Mouse (Mus musculus): ENCODE results near the gene Arl6.

- TF ChIP-seq CTCF (conservative IDR thresholded peaks at IDR 0.05 in 1 of 2, IDR thresholded peaks at IDR 0.05 in 1 of 2; ENCODE audit: low read depth in 2 of 2, low read length in 2 of 2) (no peak), NELFE (IDR thresholded peaks at IDR 0.05; ENCODE audit: low read depth, low read length) (no peak), SIN3A (IDR thresholded peaks at IDR 0.05; ENCODE audit: low read length) (peak; percentile 92), TCF12 (IDR thresholded peaks at IDR 0.05; ENCODE audit: low read depth, low read length) (peak; percentile 79), RAD21 (IDR thresholded peaks at IDR 0.05; ENCODE audit: low read depth, low read length) (peak; percentile 26)
Measured at GRCm38 (mm10) chr16:59564025-59564424, 75.2 kb downstream of the Arl6 start.

Measured in CH12.LX (cell line).